Mouse (Mus musculus) myocyte (in vitro differentiated cells): ENCODE measurements around the gene Mapkapk2.

Source experiments
- MAX ChIP-seq: IDR thresholded peaks from one replicate; pipeline ENCODE4 v1.6.1; 2011; ENCODE audit warnings: low read depth, mild to moderate bottlenecking, control low read depth
- MYOG ChIP-seq, 3 experiments: IDR thresholded peaks; one replicate each; pipeline ENCODE4 v1.6.1; 2011; ENCODE audit warnings: control low read depth in 2 of 3, low read depth in 2 of 3, mild to moderate bottlenecking in 2 of 3; ENCODE audit not compliant: insufficient read length in 2 of 3, control insufficient read depth in 1 of 3, insufficient read depth in 1 of 3
- POLR2A ChIP-seq: IDR thresholded peaks from one replicate; pipeline ENCODE4 v1.6.1; 2011; ENCODE audit warnings: low read depth, mild to moderate bottlenecking, control low read depth, moderate library complexity; ENCODE audit not compliant: insufficient read length
- USF1 ChIP-seq: IDR thresholded peaks from one replicate; pipeline ENCODE4 v1.6.1; 2011; ENCODE audit warnings: low read depth, mild to moderate bottlenecking, control low read depth, moderate library complexity

- no peak for TF ChIP-seq MAX
- no peak for TF ChIP-seq MYOG (IDR thresholded peaks at IDR 0.05; ENCODE audit: control insufficient read depth in 1 of 3, insufficient read depth in 1 of 3, insufficient read length in 2 of 3, low read depth in 2 of 3)
- no peak for TF ChIP-seq POLR2A
- TF ChIP-seq USF1 = no peak
Measured at GRCm38 (mm10) chr1:131042721-131043120, 54.9 kb downstream of the Mapkapk2 start.
